Mouse (Mus musculus): Measurements from ENCODE around the gene Stx5a. TPM values are rescaled to one million over a fixed set of nuclear protein-coding genes. Genes with fewer than 3 reads are reported as not detected.

Gene Stx5a
- polyA plus RNA-seq, 1 experiment from 2014 or later, result 136 TPM

DNA sequence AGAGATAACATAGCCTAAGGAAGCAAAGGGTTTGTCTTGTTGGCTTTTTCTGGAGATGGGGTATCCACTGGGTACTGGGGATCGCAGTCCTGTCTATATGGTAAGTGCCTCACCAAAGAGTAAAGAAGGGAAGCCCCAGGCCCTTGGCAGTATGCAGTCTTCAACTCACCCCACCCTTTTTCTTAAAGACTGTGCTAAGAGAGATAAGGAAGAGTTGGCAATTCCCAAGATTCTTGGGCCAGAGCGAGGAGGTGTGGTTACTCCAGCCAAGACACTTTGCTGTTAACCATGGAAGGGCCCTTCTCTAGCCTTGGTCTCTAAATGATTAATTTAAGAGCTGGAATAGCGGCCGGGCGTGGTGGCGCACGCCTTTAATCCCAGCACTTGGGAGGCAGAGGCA, 34.3 kb upstream of the Stx5a start:
- 96% methylated on average over 7 of the region's 7 CpGs for WGBS
- Histone ChIP-seq H3K9ac (replicated peaks; ENCODE audit: low read depth, low read length) (no peak overlapping the region), H3K4me3 (replicated peaks; ENCODE audit: low read length) (no peak overlapping the region), H3K4me1 (replicated peaks; ENCODE audit: control insufficient read depth, insufficient read depth, low read length) (peaks cover 18% of the 10 kb centered on the region), H3K27me3 (replicated peaks; ENCODE audit: control insufficient read depth, insufficient read depth, low read length) (no peaks in the 10 kb centered on the region), H3K9me3 (ENCODE audit: control insufficient read depth, low read length) (no peaks in the 10 kb centered on the region), H3K36me3 (ENCODE audit: control insufficient read depth, insufficient read depth) (peaks cover 31% of the 10 kb centered on the region), H3K27ac (ENCODE audit: low read length) (no peak overlapping the region), H3K4me2 (ENCODE audit: low read length) (no peak overlapping the region)
- ATAC-seq, result no peak

GRCm38 (mm10) chr19:8708954-8709353, 32.3 kb upstream of the Stx5a start:
- Histone ChIP-seq H3K9me3 (ENCODE audit: control insufficient read depth, low read length) (no peaks in the 10 kb centered on the region), H3K9ac (replicated peaks; ENCODE audit: low read depth, low read length) (no peak overlapping the region), H3K27ac (ENCODE audit: low read length) (no peak overlapping the region), H3K36me3 (ENCODE audit: control insufficient read depth, insufficient read depth) (peaks cover 31% of the 10 kb centered on the region), H3K4me3 (replicated peaks; ENCODE audit: low read length) (no peak overlapping the region), H3K27me3 (replicated peaks; ENCODE audit: control insufficient read depth, insufficient read depth, low read length) (no peaks in the 10 kb centered on the region), H3K4me2 (ENCODE audit: low read length) (no peak overlapping the region), H3K4me1 (replicated peaks; ENCODE audit: control insufficient read depth, insufficient read depth, low read length) (peaks cover 29% of the 10 kb centered on the region)
- no peak for ATAC-seq
- WGBS, result 96% methylated on average over 8 of the region's 8 CpGs

DNA sequence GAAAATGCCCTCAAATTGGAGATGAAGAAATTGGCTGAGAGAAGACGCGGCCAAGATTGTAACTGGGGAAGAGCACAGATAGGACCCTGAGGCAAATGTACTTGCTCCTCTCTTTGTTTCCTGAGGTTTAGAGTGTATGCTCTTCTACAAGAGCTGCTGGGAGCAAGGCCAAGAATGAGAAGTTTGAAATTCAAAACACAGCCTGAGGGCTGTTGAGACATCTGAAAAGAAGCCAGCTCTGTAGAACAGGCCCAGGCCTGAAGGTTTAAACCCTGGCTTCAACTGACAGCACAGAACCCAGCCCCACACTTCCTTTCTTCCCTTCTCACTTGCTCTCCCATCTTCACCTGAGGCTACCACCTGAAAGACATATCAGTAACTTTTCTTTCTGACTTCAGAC, 31.2 kb upstream of the Stx5a start:
- Histone ChIP-seq H3K4me1 (replicated peaks; ENCODE audit: control insufficient read depth, insufficient read depth, low read length) (peaks cover 35% of the 10 kb centered on the region), H3K36me3 (ENCODE audit: control insufficient read depth, insufficient read depth) (peaks cover 31% of the 10 kb centered on the region), H3K27me3 (replicated peaks; ENCODE audit: control insufficient read depth, insufficient read depth, low read length) (no peaks in the 10 kb centered on the region), H3K9me3 (ENCODE audit: control insufficient read depth, low read length) (no peaks in the 10 kb centered on the region), H3K4me3 (replicated peaks; ENCODE audit: low read length) (no peak overlapping the region), H3K9ac (replicated peaks; ENCODE audit: low read depth, low read length) (no peak overlapping the region), H3K4me2 (ENCODE audit: low read length) (no peak overlapping the region), H3K27ac (ENCODE audit: low read length) (no peak overlapping the region)
- ATAC-seq, result no peak
- WGBS, result 74% methylated on average over 2 of the region's 2 CpGs

GRCm38 (mm10) chr19:8711506-8711905, 29.7 kb upstream of the Stx5a start:
- 76% methylated on average over 4 of the region's 4 CpGs for WGBS
- H3K9ac ChIP-seq (replicated peaks; ENCODE audit: low read depth, low read length), result no peak overlapping the region

GRCm38 (mm10) chr19:8711949-8712869, 29.0 kb upstream of the Stx5a start:
- Histone ChIP-seq H3K9me3 (ENCODE audit: control insufficient read depth, low read length) (no peaks in the 10 kb centered on the region), H3K36me3 (ENCODE audit: control insufficient read depth, insufficient read depth) (peaks cover 27% of the 10 kb centered on the region), H3K9ac (replicated peaks; ENCODE audit: low read depth, low read length) (peak overlapping the region; percentile 94), H3K27ac (ENCODE audit: low read length) (peak overlapping the region; percentile 91), H3K4me2 (ENCODE audit: low read length) (peak overlapping the region; percentile 73), H3K4me3 (replicated peaks; ENCODE audit: low read length) (peak overlapping the region; percentile 84), H3K27me3 (replicated peaks; ENCODE audit: control insufficient read depth, insufficient read depth, low read length) (no peaks in the 10 kb centered on the region), H3K4me1 (replicated peaks; ENCODE audit: control insufficient read depth, insufficient read depth, low read length) (peaks cover 36% of the 10 kb centered on the region)
- ATAC-seq, result no peak
- WGBS, result 66% methylated on average over 10 of the region's 10 CpGs

More at GRCm38 (mm10) chr19:8711506-8711905, 29.7 kb upstream of the Stx5a start:
- no peak for ATAC-seq
- H3K9me3 ChIP-seq (ENCODE audit: control insufficient read depth, low read length), result no peaks in the 10 kb centered on the region
- no peaks in the 10 kb centered on the region for H3K27me3 ChIP-seq (replicated peaks; ENCODE audit: control insufficient read depth, insufficient read depth, low read length)
- H3K4me1 ChIP-seq (replicated peaks; ENCODE audit: control insufficient read depth, insufficient read depth, low read length), result peaks cover 36% of the 10 kb centered on the region
- no peak overlapping the region for H3K27ac ChIP-seq (ENCODE audit: low read length)
- H3K36me3 ChIP-seq (ENCODE audit: control insufficient read depth, insufficient read depth), result peaks cover 29% of the 10 kb centered on the region
- H3K4me3 ChIP-seq (replicated peaks; ENCODE audit: low read length), result no peak overlapping the region
- H3K4me2 ChIP-seq (ENCODE audit: low read length), result peak overlapping the region; percentile 73

DNA sequence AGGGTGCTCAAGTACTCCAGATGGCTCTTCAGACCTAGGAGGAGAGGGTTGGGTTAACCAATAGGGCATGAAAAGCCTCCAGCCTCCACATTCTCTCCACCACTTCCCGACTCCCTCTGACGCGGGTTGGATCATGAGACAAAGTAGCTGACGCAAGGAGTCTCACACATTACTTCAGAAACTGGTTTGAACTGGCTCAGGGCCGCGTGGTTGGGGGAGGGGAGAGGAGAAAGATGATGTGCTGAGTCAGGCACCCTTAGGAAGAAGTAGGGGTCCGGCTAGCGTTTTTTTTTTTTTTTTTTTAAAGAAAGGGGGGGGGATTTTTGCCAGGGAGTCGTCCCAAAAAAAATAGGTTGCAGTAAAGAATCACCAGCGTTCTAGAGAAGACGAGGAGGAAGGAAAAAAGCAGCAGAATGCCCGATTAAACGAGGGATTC, 28.3 kb upstream of the Stx5a start:
- Histone ChIP-seq H3K4me3 (replicated peaks; ENCODE audit: low read length) (peak overlapping the region; percentile 84), H3K9me3 (ENCODE audit: control insufficient read depth, low read length) (no peaks in the 10 kb centered on the region), H3K27me3 (replicated peaks; ENCODE audit: control insufficient read depth, insufficient read depth, low read length) (no peaks in the 10 kb centered on the region), H3K27ac (ENCODE audit: low read length) (peak overlapping the region; percentile 91), H3K4me2 (ENCODE audit: low read length) (peak overlapping the region; percentile 73), H3K9ac (replicated peaks; ENCODE audit: low read depth, low read length) (peak overlapping the region; percentile 94), H3K4me1 (replicated peaks; ENCODE audit: control insufficient read depth, insufficient read depth, low read length) (peaks cover 36% of the 10 kb centered on the region), H3K36me3 (ENCODE audit: control insufficient read depth, insufficient read depth) (peaks cover 22% of the 10 kb centered on the region)
- WGBS, result under 1% methylated on average over 13 of the region's 13 CpGs
- peak; percentile 62 for ATAC-seq

DNA sequence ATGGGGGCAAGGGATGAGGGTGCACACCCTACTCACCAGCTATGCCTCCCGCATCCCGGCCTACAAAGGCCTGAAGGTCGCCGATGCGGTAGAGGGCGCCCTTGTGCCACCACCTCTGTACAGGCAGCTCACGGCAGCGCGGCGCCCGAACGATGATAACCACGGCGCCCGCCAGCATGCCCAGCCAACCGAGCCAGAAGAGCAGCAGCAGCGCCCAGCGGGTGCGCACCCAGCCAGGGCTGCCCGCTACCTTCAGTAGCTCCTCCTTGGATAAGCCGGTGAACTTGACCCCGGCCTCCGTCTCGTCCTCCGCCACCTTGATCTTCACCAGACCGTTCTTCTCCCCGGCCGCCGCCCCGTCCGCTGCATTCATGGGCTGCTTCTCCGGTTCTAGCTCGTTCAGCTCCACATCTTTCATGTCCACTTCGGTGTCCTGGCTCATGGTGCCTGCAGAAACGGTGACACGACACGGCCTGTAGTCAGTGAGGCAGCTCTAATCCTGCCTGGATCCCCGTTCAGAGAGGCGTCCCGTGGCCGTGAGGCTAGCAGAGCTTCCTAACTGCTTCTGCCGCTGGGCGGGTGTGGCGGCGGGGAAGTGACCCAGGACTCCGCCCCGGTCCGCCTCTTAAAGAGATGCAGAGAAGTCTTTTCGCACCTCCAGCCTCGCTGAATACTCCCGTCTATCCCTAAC, 27.8 kb upstream of the Stx5a start:
- Histone ChIP-seq H3K27ac (ENCODE audit: low read length) (peak overlapping the region; percentile 91), H3K4me1 (replicated peaks; ENCODE audit: control insufficient read depth, insufficient read depth, low read length) (peaks cover 36% of the 10 kb centered on the region), H3K9me3 (ENCODE audit: control insufficient read depth, low read length) (no peaks in the 10 kb centered on the region), H3K36me3 (ENCODE audit: control insufficient read depth, insufficient read depth) (peaks cover 16% of the 10 kb centered on the region), H3K27me3 (replicated peaks; ENCODE audit: control insufficient read depth, insufficient read depth, low read length) (no peaks in the 10 kb centered on the region), H3K9ac (replicated peaks; ENCODE audit: low read depth, low read length) (peak overlapping the region; percentile 94), H3K4me3 (replicated peaks; ENCODE audit: low read length) (peak overlapping the region; percentile 84), H3K4me2 (ENCODE audit: low read length) (peak overlapping the region; percentile 73)
- under 1% methylated on average over 51 of the region's 51 CpGs for WGBS
- ATAC-seq, result peak; percentile 96

- peak overlapping the region; percentile 94 for H3K9ac ChIP-seq (replicated peaks; ENCODE audit: low read depth, low read length)
- peaks cover 9% of the 10 kb centered on the region for H3K36me3 ChIP-seq (ENCODE audit: control insufficient read depth, insufficient read depth)
- no peaks in the 10 kb centered on the region for H3K9me3 ChIP-seq (ENCODE audit: control insufficient read depth, low read length)
- 7% methylated on average over 13 of the region's 13 CpGs for WGBS
- H3K27ac ChIP-seq (ENCODE audit: low read length), result peak overlapping the region; percentile 91
- peaks cover 36% of the 10 kb centered on the region for H3K4me1 ChIP-seq (replicated peaks; ENCODE audit: control insufficient read depth, insufficient read depth, low read length)
- peak; percentile 6; the same call in 1 of the 2 replicates for ATAC-seq
- H3K4me2 ChIP-seq (ENCODE audit: low read length), result peak overlapping the region; percentile 73
- H3K4me3 ChIP-seq (replicated peaks; ENCODE audit: low read length), result peak overlapping the region; percentile 84
- H3K27me3 ChIP-seq (replicated peaks; ENCODE audit: control insufficient read depth, insufficient read depth, low read length), result no peaks in the 10 kb centered on the region
Measured at GRCm38 (mm10) chr19:8713997-8714652, 27.1 kb upstream of the Stx5a start.
